Mouse (Mus musculus): ENCODE data around the gene Lmf1.
A peak's percentile ranks its signal among the peaks of the same experiment; 100 is the strongest.

The Lmf1 gene

DNA sequence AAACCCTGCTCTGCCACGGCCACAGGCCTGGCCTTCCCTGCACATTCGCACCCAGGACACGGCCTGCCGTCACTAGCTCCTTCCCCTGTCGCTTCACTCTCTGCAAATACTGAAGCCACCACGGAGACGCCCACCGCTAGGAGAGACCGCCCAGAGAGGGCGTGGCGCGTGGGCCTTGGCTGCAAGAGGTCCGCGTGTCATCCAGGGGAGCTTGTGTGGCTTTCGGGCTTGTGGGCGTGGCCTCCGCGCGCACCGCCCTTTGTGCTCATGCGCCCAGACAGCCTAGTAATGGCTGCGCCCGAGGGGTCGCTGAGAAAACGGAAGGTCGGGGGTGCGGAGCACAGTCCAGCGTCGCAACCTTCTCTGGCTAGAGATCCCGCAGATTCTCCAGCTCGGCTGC is at the start of gene Lmf1:
TSS of gene Lmf1 (plus strand) at position 166 of the 400 bp plus-strand sequence.
- peak; percentile 74 for DNase-seq (ENCODE audit: low spot score)

DNA sequence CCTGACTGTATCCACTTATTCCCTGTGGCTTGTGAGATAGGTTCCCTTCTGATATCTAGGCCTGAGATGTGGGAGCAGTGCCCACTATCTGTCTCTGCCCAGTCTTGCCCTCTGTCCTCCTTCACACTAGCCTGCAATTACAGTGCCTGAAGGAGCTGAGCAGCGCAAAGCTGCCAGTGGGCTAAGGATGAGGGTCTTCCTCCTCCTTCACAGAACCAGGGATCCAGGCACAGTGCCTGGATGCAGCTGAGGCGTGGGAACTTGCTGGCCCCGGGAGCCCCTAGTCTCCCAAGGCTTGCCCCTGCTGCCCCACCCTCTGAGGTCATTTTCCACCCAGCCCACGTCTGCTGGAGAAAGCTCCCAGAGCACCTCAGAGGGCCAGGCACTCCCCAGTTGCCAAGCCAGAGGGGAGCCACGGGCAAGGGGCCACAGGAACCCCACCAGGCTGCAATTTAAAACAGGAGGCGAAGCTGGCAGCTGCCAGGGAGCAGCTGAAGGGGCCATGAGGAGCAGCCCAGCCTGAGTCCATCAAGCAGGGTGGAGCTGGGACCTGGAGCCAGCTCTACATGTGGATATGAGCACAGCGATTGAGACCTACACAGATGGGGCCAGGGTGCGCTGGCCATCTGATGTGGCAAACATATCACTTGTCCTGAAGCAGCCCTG is 48.4 kb upstream of the Lmf1 start:
- DNase-seq (ENCODE audit: low spot score) = no peak

DNA sequence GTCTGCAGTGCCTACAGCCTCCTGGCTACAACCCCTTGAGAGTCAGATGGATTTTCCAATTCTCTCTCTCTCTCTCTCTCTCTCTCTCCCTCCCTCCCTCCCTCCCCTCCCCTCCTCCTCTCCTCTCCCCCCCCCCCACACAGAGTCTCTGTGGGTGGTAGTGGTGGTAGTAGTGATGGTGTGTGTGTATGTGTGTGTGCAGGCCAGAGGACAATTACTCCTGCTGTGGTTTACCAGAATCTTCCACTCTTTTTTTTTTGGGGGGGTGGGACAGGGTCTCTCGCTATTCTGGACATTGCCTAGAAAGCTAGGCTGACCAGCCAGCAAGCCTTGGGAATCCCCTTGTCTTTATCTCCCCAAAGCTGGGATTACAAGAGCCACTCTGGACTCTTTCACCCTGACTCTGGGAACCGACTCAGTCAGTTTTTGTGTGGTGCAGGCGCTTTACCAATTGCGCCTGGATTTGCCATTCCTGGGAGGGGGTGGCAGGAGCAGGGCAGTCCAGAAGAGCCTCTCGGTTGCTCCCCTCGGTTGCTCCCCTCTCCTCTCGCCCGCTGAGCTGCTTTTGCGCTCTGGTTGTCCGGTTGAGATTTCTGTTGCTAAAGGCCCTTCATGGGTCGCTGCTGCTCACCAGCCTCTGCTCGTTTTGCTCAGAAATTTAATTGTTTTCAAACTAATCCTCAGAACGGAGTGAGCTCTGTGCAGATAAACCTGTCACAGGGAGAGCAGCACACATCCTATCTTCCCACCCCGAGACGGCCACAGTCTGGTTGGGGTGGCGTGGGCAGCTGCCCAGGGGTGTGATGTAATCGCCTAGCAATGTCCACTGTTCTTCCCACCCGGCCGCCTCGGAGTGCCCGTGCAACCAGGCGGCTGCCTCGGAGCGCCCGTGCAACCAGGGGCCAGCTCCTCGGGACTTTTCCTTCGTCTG is 39.7 kb upstream of the Lmf1 start:
- DNase-seq (ENCODE audit: low spot score) = no peak

DNA sequence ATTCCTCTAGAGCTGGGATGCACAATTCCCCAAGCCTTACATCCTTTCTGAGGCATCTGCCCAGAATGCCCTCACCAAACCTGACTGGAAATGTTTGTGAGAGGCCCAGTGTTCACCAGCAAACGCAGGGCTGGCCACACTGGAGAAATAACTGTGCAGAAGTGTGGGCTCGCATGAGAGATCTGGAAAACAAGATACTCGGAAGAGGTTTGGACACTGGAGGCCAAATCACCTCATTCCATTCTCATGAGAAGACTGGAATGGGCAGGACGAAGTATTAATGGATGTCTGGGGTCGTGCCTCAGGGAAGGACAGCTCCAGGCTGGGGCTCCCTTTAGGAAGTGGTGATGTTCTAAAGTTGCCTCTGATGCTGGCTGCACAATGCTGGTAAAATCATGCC is 38.2 kb upstream of the Lmf1 start:
- no peak for DNase-seq (ENCODE audit: low spot score)

DNA sequence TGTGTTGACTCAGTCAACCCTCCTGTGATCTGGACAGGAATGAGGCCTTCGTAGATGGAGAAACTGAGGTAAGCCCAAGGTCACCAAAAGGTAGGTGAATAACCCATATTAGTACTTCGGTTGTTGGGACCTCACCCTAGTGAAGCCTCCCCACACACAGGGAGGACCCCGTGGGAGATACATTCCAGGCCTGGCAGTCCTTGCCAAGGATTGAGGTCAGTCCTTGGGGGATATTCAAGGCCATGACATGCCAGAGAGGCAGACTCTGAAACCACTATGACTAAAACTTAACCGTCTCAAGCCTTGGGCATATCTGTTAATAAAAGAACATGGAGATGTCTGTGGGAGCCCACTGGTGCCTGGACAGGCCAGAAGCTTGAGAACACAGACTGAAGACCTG is 37.1 kb upstream of the Lmf1 start:
- DNase-seq (ENCODE audit: low spot score) = no peak

DNA sequence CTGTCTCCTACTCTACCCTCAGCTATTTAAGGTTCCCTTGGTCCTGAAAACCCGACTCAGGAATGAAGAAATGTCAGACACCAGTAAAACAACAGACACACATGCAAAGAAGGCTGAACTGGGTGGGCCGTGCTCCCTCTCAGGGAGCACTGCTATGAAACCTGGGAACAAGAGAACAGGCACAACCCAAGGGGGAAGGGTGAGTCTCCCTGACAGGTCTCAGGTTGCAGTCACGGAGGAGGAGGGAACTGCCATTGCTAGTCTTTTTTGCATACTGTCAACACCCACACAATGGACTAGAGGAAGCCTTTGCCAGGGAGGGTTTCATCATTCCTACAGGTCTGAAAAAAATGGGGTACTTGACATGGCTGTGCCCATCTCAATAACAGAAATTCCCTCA is 31.9 kb upstream of the Lmf1 start:
- no peak for DNase-seq (ENCODE audit: low spot score)

DNA sequence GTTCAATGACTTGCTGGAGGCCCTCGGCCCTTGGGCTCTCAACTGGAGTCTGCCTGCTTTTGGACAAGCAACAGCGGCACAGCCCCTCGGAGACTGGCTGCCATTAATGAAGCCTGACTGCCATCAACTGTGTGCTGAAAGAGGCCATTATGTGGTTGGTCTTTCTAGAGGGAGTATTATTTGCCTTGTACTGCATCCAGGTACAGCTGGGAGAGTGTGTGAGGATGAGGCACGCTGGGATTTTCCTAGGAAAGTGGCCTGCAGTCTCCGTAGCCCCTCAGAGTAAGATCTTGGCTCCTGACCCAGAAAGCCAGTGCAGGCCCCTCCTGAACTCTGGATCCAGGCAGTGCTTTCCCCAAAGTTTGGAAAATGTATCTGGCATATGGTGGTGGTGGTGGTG is 28.9 kb upstream of the Lmf1 start:
- no peak for DNase-seq (ENCODE audit: low spot score)

DNA sequence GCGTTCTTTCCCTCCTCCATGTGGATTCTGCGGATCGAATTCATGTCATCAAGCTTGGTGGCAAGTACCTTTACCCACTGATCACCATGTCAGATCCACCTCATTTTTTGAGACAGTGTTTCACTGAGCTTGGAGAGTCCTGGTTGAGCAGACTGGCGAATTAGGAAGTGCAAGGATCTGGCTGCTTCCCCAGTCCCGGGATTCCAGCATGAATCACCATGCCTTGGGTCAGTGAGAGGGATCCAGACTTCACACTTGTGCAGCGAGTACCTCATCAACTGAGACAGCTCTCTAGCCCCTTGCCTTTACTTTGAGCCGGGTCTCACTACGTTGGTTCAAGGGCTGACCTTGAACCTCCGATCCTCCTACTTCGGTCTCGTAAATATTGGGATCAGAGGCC is 27.6 kb upstream of the Lmf1 start:
- no peak for DNase-seq (ENCODE audit: low spot score)

DNA sequence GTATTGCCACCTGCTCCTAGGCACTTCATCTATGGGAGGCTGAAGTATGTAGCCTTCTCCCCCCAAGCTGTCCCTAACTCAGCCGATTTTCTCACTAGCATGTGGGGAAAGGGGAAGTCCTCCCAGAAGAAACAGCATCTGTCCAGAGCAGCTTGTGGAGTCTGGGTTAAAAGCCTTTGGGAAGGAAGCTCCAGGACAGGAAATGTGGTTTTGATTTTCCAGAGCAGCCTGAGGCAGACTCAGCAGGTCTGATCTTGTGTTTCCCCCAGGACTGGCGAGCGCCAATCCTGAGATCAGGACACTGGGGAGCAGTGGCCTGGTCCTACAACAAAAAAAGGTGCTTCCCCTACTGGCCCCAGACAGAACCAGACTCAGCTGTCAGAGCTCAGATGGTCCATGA is 23.7 kb upstream of the Lmf1 start:
- DNase-seq (ENCODE audit: low spot score) = no peak

DNA sequence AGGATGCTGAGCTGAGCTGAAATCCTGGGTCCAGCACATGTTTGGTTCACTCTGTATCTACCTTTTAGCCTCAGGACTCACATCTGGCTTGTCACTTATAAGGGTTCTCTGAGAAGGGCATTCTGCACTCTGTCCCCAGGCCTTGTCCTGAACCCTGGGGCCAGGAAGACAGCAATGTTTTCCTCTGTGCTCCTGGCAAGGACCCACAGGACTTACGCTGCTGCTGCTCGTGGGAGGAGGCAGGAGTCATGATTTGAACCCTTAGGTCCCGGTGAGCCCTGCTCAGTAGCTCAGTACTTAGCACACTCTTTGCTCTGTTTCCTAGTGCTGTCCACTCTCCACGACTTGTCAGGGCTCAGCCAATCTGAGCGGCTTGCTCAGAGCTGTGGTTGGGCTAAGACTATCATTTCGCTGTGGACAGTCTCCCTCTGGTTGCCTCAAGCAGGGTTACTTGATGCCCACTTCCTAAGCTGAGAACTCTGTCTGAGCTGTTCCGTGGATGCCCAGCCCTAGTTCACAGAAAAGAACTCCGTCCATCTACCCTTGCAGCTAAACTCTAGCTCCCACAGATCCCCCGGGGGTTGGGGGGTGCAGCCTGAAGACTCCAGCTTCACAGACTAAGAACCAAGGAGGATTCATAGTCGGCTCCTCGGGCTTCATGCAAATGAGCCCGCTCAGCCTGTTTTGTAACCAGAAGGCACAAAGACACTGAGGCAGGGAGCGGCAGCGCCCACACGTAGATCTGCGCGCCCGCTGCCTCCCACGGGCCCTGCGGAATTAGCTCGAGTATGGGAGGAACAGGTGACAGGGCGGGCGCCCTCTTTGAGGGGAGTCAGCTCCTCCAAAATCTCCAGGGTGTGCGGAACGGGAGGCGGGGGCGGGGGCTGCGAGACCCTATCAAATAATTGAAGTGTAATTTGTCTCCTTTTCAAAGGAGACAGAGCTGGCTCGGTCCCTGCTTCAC is 22.9 kb upstream of the Lmf1 start:
- no peak for DNase-seq (ENCODE audit: low spot score)

DNA sequence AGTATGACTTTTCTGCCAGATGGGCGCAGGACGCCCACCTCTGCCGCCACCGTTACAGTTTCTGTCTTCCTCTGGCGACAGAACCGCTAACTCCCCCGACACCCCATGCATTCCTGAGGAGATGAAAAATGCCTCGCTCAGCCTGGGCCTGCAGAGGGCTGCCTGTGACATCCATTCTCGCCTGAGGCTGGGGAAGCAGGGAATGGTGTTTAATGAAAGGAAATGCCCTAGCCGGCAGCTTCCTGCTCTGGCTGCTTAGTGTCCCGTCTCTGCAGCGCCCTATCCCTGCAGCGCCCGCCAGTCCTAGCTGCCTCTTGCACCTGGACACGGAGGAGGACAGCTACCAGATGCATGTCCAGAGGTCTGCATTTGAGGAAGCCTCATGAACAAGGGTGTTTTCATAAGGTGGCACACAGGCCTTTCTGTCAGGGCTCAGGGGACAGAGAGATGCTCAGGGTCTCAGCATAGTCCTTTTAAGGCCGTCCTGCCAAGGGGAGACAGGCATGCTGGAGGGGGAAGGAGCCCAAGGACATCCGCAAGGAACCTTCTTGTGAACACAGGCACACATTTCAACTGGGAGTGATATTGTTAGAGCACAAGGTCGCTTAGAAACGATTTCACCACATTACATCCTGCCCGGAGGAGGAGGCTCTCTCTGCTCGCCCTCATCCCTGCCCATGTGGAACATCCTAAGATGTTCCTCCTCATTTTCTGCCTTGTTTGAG is 22.1 kb upstream of the Lmf1 start:
- DNase-seq (ENCODE audit: low spot score) = no peak

DNA sequence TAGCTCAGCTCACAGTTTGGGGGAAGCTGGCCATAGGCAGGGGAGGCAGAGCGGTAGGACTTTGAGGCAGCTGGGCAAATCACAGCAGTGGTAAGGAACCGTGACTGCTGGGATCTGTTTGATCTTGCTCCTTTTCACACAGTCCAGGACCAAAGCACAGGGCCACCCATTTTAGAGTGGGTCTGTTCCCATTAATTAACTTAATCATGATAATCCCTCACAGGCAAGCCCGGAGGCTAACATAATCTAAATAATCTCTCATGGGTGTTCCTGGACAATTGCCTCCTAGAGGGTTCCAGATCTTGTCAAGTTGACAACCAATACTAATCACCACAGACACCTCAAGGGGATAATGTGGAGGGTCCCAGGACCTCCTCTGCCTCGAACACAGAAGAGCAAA is 19.3 kb upstream of the Lmf1 start:
- DNase-seq (ENCODE audit: low spot score) = no peak

DNA sequence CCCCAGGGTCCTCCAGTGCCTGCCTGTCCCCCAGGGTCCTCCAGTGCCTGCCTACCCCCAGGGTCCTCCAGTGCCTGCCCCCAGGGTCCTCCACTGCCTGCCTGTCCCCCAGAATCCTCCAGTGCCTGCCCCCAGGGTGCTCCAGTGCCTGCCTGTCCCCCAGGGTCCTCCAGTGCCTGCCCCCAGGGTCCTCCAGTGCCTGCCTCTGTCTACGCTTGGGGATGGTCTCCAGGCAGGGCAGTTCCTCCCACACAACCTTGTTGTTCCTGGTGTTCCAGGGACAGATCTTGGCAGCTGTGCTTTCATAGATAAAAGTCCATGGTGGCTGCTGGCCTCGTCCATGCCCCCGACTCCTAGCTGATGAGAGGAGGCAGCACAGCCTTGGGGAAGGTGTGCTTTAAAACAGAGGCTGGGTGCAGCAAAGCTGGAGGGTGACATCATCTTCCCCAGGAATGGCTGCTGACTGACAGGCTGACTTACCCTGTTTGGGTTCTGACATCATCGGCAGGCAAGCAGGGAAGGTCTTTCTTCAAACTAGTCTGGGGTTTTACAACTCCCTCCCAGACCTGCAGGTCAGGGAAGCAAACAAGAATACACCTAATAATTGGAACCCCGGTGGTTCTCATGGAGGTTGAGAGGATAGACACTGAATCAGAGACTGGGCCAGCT is 18.2 kb upstream of the Lmf1 start:
- no peak for DNase-seq (ENCODE audit: low spot score)

DNA sequence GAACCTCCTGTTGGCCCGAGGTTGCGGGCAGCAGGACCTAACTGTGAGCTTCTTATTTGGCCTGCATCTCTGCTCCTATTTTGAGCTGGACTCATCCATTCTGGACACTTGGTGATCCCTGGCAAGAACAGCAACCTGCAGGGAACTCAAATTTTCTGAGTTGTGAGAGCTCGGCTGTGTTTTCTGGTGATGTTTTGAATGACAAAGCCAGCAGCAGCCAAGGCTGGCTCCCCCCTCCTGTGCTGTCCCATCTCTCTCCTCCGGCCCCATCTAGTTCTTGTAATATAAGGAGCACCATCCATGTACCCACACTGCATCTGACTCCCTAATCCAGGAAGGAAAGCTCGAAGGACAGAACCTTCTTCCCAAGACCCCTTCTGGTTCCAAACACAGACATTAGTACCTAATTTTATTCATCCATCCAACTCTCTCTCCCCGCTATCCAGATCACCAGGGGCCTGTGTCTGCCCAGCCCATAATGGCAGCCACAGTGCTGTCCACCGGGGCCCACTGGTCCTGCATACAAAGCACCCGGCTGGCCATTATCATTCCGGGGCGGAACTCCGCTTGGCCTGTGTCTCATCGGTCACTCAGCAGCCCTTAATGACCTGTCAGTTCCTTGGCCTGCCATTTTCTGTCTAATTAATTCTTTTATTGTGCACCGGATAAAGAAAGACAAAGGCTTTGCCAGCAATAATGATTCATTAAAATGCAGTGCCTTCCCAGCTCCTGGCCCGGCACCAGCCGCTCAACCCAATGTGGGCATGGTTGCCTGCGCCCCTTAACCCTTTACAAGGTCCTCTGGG is 17.5 kb upstream of the Lmf1 start:
- no peak for DNase-seq (ENCODE audit: low spot score)

DNA sequence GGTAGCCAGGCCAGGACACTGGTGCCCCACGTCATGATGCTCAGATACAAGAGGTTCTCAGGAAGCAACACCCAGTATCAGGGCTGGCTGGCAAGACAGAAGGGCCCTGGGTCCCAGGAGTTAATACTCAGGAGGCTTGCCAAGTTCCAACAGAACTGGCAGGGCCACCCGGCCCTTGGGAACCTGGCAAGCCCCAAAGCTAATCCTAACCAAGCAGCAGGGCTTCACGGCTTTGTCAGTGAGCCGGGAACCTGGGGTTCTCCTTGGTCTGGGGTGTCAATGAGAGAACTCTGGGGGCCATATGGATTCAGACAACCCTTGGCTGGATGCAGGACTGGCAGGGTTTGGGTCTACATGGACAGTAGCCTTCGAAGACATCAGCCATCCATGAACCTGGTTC is 14.4 kb upstream of the Lmf1 start:
- DNase-seq (ENCODE audit: low spot score) = no peak

DNA sequence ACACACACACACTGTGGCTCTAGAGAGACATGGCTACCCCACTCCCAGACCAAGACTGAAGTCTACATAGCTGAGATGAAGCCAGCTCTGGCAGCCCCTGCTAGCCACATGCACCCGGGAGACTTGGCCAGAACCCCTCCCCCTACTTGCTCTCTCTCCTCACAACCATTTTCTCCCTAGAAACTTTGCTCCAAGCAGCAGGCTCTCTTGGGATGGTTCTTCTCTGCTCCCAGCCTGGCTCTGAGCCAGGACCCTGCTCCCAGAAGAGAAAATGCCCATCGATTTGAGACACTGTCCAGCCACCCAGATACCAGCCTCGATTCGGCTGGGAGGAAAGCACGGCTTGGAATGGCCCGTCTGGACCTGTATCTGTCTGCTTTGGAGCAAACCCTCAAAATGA is 13.6 kb upstream of the Lmf1 start:
- DNase-seq (ENCODE audit: low spot score) = no peak

DNA sequence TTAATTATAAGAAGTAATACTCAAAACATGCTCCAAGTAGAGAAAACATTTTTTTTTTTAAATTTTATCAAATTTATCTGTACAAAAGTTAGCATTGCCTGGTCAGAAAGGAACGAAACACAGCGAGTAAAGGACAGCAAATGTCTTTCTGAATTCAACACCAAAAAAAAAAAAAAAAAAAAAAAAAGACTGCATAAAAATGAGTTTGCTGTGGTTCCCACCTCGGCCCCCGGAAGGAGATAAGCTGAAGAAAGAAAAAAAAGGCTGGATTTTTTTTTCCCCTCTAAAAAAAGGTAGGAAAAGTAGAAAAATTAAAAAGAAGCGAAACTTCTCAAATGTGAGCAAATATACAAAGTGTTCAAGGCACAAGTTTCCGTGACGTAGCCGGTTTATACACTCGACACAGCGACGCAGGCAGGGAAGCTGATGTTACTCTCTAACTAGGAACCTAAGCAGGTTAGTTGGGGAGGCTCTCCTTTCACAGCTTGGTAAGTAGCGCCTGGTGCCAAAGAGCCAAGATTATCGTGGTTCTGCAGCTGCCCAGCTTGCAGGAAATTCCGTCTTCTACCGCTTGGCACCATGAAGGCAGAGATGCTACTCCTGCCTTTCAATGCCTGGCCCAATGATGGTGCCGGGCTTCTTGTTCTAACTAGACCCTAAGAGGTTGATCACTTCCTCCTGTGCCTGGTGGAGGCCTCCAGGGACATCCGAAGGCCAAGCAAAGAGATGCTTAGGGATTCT is 12.9 kb upstream of the Lmf1 start:
- DNase-seq (ENCODE audit: low spot score) = no peak

DNA sequence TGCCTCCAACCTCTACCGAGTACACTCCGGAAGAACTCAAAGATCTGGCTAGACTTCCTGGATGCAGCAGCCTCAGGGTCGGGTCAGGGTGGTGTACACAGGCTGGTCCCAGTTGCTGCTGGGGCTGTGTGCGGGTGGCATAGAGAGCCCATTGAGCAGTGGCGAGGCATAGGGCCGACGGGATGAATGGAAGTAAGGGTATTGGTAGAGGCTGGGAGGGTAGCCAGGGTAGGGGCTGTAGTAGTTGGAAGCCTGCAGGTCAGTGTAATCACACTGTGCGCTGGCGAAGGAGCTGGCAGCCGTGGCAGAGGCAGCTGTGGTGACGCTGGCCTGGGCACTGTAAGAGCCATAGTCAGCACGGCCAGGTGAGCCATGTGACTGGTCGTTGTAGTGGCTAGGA is 11.6 kb upstream of the Lmf1 start:
- DNase-seq (ENCODE audit: low spot score) = no peak

DNA sequence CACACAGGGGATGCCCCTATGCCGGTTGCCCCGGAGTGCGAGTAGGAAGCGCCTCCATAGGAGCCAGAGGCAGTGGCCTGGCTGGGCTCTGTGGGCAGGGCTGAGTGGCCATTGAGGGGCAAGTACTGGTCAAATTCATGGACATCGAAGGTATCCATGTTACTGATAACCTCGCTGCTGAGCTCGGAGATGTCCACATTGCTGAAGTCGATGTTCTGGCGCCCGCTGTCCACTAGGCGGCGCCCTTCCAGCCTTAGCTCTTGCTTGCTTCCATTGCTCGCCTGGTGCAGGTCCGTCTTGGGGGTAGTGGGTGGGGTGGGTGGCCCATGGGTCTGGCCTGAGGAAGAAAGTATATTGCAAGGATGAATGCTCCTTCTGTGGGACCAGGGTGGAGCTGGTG is 11.1 kb upstream of the Lmf1 start:
- DNase-seq (ENCODE audit: low spot score) = no peak

DNA sequence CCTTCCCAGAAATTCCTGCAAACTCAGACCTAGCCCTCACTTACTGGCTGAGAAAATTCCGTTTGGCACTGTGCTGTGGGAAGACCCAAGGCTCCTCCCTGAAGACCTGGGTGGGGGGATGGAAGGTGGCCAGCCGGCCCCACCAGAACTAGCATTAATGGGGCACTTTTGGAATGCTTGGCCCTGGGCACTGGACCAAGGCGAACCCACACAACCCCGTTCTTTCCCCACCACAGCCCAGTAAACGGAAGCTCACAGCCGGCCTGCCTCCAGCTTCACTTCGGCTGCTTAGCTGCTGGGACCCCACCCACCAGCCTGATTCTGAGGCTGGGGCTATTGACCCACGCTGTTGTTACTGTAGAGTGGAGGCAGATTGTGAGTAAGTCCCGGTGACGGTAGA is 10.7 kb upstream of the Lmf1 start:
- DNase-seq (ENCODE audit: low spot score) = no peak
